Mouse (Mus musculus): Measurements from ENCODE around the gene Fkbp5.

Fkbp5 gene

DNA sequence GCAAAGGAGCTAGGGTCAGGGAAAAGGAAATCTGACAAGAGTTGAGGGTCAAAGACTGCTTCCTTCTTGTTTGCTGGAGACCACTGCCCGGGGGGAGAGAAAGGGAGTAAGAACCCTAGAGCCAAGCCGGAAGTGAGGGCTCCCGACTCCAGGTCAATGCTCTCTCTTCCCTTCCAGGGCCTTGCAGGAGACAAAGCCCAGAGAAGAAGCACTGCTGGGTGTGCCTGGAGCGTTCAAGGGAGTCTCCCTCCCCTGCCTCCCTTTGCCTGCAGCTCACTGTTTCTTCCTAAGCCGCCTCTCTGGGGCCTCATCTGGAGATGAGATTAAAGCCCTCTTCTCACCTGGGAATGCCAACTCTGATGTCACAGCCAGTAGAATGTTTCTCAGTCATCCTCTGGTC, 10.4 kb downstream of the Fkbp5 start:
- intact Hi-C loops (cut with DNase I) = no loop called here

DNA sequence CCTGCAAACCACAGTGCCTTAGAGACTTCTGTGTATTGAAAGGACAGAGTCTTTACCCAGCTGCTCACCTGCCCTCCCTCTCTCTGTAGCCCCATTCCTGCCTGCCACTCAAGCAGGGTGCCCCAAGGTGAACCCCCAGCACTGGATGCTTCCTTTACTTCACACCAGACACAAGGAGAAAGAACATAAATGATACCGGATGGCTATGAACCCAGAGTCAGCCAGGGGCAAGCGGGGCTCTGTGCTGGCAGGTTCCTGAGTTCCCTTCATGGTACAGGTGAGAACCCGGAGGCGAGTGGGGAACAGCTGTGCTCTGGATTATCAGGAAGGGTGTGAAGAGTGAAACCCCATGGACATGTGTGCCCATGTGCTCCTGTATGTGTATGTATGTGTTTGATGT, 11.7 kb downstream of the Fkbp5 start:
- intact Hi-C loops (cut with DNase I) = no loop called here

DNA sequence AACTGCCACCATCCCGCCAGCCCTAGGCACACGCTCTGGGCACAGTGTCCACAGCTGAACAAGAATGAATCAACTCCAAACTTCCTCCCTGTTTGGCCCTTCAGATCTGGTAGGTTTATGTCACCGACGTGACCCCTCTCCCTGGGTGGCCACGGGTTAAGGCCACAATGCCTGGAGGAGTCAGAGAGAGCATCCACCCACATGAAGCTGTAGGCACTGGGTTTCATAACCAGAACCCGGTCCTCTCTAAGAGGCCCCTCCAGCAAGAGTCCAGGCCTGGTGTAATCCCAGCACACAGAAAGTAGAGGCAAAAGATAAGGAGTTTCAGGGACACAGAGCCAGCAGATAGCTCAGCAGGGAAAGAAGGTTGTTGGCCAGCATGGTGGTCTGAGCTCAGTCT, 13.1 kb downstream of the Fkbp5 start:
- intact Hi-C loops (cut with DNase I) = no loop called here

DNA sequence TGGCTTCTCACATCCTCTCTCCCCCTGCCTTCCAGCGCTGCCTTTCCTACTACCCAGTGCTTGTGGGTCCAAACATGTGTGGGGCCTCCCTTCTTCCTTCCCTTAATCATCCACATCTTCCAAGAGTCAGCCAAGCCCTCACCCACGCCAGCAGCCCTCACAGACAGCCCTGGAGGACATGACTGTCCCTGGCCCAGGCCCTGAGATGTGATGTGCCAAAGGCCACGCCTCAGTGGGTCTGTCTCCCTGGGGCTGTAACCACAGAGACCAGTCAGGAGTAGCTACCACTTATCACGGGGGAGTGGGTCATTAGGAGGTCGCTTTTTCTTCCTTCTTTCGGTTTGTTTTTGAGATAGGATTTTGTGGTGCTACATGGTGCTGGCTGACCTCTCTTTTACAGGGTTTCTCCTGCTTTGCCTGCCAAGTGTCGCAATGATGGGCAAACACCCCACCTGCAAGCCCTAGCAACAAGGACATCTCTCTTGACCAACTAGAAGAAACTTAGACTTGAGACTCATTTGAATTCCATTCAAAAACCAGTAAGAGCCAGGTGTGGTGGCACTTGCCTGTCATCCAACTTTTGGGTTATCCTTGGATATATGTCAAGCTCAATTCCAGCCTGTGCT, 15.0 kb downstream of the Fkbp5 start:
- intact Hi-C loops (cut with DNase I) = no loop called here

DNA sequence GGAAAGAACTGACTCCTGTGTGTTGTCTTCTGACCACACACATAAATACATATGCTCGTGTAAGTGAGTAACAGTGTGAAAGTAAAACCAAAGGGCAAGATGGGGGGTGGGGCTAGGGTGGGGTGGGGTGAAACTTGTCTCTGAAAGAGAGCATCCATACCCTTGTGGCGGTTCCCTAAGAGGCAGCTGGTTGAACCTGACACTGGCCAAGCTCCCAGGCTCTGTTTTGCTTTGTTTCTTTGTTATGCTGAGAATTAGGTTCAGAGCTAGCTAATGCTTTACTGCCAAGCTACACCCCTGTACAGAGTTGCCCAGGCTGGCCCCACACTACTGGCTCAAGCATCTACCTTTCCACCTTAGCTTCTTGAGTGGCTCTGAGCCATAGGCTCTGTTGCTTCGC, 16.9 kb downstream of the Fkbp5 start:
- intact Hi-C loops (cut with DNase I) = no loop called here

DNA sequence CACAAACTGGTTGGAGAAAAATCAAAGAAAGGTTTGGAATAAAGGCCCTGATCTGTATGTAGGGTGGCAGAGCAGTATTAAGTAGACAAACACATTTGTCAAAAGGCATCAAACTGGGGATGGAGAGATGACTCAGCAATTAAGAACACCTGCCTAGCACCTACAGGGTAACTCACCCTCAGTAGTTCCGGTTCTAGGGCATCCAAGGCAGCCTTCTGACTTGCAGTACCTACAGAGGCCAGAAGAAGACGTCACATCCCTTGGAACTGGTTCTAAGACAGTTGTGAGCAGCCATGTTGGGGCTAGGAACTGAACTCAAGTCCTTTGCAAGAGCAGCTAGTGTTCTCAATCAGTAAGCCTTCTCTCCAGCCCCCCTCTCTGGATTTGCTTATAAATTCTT, 18.1 kb downstream of the Fkbp5 start:
- intact Hi-C loops (cut with DNase I) = no loop called here

DNA sequence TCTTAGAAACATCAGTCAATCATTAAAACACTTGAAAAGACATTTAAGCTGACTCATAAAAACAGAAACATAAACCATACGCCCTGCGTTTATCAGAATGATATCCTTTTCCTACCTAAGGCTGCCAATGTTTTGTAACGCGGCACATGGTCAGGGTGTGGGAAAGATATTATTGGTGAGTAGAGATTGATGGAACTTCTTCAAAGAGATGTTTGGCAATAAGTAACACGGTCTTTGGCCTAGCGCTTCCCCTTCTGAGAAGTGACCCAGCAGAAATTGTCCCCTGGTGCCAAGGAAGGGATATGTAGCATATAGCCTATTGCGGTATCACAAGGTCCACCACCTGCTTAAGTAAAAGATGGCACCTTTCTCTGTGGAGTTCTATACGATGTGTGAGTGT, 21.5 kb downstream of the Fkbp5 start:
- intact Hi-C loops (cut with DNase I) = no loop called here

DNA sequence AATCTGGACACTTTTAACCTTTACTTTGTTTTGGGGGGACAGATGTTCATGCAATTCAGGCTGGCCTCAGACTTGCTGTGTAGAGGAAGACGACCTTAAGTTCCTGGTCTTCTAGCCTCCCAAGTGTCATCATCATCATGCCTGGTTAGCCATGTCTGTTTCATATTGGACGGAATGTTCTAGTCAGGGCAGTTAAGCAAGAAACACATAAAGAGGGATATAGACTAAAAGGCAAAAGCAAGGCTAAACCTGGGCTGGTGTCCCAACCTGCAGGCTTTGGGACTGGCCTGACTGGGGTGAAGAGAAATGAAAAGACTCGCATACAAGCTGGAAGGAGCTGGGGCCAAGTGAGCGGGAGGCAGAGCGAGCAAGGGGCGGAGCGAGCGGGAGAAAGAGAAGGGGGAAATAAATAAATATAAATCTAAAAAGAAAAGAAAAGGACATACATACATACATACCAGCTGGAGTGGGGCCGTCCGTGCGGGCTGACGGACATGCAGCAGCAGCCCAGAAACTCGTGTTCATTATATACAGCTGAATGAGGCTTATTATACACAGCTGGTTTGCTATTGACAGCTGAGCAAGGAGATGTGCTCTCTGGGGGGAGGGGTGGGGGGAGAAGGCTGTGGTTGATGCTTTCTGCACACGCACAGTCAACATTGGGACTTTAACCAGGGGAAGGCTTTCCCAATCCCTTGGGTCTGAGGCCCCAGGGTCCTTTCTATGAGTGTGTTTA, 26.1 kb downstream of the Fkbp5 start:
- intact Hi-C loops (cut with DNase I) = no loop called here

DNA sequence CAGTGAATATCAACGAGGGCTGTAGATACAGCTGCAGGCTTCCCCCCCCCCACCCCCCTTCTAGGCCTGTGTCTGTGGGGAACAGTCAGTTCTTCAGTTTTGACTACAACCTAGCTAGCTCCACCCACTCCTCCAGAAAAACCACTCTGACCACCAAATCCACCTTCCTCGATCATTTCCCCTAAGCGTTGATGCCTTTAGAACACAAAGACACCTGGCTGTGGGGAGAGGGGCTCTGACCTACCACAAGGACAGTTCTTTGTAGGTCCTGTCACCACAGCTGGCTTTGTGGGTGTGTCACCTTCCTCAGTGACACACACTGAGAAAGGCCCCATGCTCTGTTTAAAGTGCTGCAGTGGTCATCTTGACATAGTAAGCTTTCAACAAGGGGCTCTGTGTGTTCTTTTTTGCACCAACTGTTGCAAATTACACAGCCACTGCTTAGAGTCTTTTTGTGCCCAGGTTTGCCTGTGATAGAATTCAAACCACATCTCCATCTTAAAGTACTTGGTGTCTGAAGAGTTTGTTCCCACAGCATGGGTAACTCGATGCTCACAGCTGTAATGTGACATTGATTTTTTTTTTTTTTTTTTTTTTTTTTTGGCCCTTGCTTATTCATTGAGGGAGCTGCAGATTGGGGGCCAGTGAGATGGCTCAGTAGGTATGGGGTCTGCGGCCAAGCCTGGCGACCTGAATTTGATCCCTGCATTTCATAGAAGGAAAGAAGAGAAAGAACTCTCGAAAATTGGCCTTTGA, 28.9 kb downstream of the Fkbp5 start:
- intact Hi-C loops (cut with DNase I) = loop anchor here (5.0 kb wide), 1 partner anchor 39 kb away; no protein-coding TSS in a partner anchor

DNA sequence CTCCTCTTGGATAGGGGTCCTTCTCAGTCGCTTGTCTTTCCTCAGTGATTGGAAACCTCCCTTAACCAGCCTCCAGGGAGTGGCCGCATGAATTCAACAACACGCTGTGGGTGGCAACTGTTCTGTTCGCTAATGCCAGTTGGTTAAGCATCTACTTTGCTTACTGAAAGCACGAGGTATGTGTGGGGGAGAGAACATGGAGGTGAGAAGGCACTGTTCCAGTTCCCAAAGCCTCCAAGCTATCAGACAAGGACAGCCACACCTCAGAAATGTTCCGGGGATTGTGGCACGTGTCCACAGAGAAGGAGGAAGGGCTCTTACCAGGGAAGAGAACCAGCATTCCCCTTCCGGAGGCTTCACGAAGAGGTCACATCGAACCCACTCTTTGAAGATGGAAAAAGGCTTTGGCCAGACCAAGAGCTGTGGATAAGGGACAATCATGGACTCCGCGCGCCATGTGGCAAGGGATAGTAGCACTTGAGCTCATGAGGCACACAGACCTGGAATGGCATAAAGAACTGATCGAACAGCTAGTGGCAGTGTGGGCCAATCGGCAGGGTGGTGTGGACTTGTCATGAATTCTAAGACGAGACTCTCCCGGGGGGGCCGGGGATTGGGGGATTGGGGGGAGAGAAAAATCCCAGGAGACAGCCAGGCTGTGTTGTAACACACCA, 29.6 kb downstream of the Fkbp5 start:
- intact Hi-C loops (cut with DNase I) = loop anchor here (5.0 kb wide), 1 partner anchor 40 kb away; no protein-coding TSS in a partner anchor

DNA sequence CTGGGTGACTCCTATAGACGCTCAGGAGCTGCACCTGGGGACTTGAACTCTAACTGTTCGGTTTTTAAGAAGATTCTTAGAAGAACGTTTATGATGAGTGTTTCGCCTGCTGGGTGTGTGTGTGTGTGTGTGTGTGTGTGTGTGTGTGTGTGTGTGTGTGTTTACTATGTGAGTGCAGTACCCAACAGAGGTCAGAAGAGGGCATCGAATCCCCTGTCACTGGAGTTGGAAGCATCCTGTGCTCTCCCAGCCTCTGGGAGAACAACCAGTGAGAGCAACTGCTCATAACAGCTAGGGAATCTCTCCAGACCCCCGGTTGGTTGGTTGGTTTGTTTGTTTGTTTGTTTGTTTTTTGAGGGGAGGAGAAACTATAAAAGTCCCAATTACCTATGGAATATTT, 30.6 kb downstream of the Fkbp5 start:
- intact Hi-C loops (cut with DNase I) = loop anchor here (5.0 kb wide), 1 partner anchor 41 kb away; no protein-coding TSS in a partner anchor

DNA sequence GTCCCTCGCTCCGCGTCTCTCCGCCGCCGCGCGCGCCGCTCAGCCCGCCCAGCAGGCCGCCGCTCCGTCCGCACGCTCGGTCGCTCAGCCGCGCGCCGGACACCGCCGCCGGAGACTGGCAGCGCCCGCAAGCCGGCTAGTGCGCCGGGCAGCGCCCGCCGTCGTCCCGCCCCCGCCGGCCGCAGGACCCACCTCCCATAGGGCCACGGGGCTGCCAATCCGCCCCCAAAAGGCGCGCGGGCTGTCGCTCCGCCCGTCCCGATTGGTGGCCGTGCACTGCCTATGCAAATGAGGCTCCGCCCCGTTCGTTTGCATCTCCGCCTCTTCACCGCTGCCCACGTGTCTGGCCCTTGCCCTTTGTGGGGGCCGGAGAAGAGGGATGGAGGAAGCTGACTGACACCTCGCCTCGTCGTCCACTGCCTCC, 31.3 kb downstream of the Fkbp5 start:
- intact Hi-C loops (cut with DNase I) = loop anchor here (5.0 kb wide), 1 partner anchor 41 kb away; no protein-coding TSS in a partner anchor

DNA sequence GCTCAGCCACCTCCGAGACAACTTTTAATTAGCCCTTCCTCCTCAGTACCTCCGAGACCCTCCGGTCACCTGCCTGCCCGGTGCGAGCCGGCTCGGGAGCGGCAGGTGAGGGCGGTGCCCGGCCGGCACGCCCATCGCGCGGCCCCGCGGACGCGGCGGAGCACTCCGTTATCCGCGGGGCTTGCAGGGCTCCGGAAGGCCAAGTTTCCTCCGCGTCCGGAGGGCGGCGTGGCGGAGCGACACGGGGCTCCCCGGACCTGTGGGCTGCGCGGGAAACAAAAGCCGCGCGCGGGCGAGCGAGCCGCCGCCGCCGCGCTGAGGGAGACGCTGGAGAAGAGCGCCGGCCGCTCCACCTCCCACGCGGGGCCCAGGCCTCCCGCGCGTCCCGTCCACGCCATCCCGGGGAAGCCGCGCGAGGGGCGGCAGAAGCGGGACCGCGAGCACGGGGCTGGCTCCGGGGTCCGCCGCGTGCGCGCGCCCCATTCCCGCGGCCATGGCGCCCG, 31.8 kb downstream of the Fkbp5 start:
- intact Hi-C loops (cut with DNase I) = loop anchor here (5.0 kb wide), 1 partner anchor 42 kb away; no protein-coding TSS in a partner anchor

DNA sequence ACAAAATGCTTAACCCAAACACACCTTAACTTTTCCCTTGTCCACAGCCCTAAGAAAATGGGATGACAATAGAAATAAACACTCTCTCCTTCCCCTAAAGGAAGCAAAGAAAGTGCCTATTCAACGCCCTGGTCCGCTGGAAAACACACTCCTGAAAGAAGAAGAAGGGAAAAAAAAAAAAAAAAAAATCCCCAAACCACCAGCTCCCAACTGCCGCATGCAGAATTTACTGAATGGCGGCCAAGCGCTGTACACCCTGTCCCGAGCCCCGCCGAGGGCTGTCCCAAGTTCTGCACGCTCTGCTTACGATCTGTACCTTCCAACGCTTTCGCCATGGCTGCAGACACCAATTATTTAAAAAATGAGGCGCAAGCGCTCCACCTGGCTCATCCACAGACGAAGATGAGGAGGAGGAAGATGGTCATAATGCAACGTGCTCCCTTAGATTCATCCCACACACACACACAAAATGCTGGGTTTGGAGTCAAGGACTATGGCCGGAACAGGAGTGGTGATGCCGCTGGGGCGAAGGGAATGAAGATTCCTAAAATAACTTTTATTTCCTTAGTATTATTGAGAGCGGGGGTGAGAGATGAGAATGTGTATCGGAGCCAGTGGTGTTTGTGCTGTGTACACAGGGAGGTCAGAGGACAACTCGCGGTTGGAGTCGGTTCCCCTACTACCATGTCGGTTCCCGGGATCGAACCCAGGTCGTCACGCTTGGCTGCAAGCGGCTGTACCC, 32.5 kb downstream of the Fkbp5 start:
- intact Hi-C loops (cut with DNase I) = loop anchor here (5.0 kb wide), 1 partner anchor 42 kb away; no protein-coding TSS in a partner anchor

DNA sequence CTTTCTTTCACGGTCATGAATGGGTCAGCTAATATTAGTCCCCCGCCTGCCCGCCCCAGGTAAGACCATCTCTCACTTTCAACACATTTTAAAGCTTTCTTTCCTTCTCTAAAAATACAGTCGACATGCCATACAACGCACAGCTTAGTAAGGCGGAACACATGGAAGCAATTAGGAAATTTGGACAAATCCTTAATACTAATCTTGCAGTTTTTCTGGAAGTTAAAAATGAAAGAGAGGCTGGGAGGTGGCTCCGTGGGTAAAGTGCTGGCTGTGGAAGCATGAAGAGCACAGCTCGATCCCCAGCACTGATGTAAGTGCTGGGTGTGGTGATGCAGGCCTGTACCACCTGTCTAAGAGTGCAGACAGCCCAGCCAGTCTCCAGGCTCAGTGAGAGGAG, 39.9 kb downstream of the Fkbp5 start:
- intact Hi-C loops (cut with DNase I) = no loop called here

DNA sequence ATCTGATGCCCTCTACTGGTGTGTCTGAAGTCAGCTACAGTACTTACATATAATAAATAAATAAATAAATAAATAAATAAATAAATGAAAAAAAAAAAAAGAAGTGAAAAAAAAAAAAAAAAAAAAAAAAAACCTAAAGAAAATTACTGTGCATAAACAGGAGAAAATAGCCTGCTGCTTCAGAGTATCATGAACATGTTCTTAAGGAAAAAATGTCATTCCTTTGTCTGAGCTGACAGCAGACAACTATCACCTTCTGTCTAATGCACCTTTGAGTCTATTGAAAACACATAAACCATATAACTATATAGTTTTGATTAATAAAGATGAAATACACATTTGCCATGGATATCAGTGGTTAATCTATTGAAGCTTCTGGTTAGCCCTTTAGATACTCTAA, 40.9 kb downstream of the Fkbp5 start:
- intact Hi-C loops (cut with DNase I) = no loop called here

DNA sequence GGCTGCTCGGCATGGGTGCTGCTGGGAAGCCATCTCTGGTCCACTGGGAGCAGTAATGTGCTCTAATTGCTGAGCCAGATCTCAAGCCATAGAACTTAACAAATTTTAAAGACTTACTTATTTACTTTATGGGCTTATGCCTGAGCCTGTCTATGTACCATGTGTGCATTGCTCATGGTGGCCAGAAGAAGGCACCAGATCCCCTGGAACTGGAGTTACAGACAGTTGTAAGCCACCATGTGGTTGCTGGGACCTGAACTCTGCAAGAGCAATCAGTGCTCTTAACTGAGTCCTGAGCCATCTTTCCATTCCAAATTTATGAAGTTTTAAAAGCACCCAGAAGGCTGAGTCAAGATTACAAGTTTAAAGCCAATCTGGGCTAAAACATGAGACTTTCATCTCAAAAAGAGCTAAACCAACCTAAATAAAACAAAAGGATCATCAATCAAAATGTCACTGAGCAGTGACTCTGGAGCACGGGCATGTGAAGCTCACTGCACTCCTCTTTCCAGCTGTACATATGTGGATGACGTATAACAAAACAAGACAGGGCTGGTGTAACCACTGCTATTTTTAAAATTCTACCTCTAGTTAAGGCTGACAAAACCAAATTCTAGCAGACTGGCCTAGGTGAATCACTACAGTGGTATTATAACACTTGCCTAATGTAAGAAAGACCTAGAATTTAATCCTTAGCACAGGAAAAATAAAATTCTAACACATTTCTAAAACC, 41.6 kb downstream of the Fkbp5 start:
- intact Hi-C loops (cut with DNase I) = no loop called here

DNA sequence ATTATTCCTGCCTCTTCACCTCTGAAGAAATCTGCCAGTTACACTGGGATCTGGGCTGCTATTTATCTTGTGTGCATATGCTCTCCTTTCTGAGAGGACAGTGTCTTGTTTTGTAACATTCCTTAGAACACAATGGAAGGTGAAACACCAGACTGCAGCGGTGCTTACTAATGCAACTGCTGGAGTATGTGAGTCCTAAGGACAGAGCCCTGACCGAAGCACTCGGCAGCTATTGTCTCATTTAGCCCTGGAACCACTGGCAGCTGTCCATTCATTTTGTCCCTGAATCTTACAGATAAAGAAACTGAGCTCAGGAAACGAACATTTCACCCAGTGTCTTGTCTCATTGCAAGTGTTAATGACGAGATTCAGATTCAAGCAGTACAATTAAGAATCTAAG, 44.6 kb downstream of the Fkbp5 start:
- intact Hi-C loops (cut with DNase I) = loop anchor here (5.0 kb wide), 1 partner anchor 55 kb away; no protein-coding TSS in a partner anchor

DNA sequence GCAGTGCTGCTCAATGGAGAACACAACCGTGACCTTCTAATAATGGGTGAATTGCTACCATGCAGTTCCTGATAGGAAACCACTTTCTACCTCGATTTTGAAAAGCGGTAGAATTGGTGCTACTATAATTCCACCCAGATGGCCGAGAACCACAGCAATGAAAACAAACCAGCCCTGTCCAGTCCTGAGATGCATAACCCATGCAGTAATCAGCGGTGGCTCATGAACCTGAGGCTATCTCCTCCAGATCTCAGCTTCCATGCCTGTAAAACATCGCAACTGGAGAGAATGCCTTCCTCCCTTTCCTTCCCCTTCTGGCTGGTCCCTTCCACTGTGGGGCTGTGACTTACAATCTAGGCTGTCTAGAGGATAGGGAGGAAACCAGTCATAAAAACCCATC, 46.5 kb downstream of the Fkbp5 start:
- intact Hi-C loops (cut with DNase I) = loop anchor here (5.0 kb wide), 1 partner anchor 56 kb away; no protein-coding TSS in a partner anchor

DNA sequence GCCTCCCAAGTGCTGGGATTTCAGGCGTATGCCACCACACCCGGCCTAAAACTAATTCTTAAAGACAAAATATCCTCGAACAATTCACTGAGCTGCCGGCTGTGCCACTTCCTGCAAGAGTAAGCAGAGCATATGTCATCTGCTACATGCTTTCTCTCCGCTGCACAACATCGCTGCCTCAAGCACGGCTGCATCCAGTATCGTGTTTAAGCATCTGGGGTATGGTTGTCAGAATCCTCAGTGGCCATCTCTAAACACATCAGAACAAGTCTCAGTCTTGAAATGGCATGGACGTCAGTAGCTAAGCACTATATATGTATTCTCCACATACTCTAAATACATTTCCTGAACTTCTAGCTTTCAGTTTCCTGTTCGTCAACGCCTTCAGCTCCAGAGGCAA, 49.6 kb downstream of the Fkbp5 start:
- intact Hi-C loops (cut with DNase I) = no loop called here

Measured in adrenal gland (tissue).